Mouse (Mus musculus): ENCODE measurements around the gene Nipsnap2.

DNA sequence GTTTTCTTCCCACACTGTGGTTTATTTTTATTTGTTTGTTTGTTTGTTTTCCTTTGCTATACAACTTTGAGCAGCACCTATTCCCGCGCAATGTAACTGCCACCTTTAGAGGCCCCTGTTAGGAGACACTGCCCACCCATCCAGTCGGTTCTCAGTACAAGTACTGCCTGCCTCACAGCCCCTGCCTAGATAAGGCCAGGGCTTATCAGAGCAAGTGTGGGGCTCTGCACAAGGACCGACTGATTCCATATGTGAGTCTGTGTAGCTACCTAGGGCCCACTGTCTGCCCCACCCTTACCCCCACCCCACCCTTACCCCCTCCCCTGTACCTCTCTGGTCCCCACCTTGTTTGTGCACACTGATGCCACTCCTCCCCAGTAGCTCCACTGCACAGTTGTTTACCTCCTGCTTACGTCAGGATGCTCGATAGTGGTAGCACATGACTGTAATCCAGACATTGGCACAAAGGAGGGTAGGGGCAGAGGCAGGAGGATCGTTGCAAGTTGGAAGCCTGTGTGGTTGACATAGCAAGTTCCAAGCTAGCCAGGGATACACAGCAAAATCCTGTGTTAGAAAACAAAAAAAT is 18.1 kb downstream of the Nipsnap2 start:
- TF ChIP-seq CTCF (IDR thresholded peaks at IDR 0.05; ENCODE audit: low read depth, low read length) (no peak), POLR2A (IDR thresholded peaks at IDR 0.05; ENCODE audit: borderline replicate concordance, low read depth, low read length) (no peak)

All from bone marrow macrophage, adult 2 months (primary cell).